Mouse (Mus musculus): ENCODE data around the gene Gart. TPM values are rescaled to one million over a fixed set of nuclear protein-coding genes. Genes with fewer than 3 reads are reported as not detected.

The Gart gene
- total and polyA plus RNA-seq, 3 experiments = 94.0 to 509 (median 417) TPM

- TF ChIP-seq E2F4 (IDR thresholded peaks at IDR 0.05; ENCODE audit: borderline replicate concordance, low read depth, low read length) (no peak), NRF1 (IDR thresholded peaks at IDR 0.05; ENCODE audit: insufficient read depth, low read depth, low read length, poor library complexity, severe bottlenecking) (no peak), CTCF (IDR thresholded peaks at IDR 0.05 in 2 of 3, conservative IDR thresholded peaks at IDR 0.05 in 1 of 3; ENCODE audit: control insufficient read depth in 1 of 3, insufficient read depth in 1 of 3, low read depth in 2 of 3, low read length in 3 of 3, poor library complexity in 1 of 3, severe bottlenecking in 1 of 3) (no peak)
- H3K79me2 ChIP-seq (ENCODE audit: control insufficient read depth, insufficient read depth, low read length, poor library complexity) = peaks cover 81% of the 10 kb centered on the region
- DNase-seq (ENCODE audit: low read depth, low spot score) = no peak
- H3K4me1 ChIP-seq (ENCODE audit: control insufficient read depth in 1 of 2, insufficient read depth in 2 of 2, low read length in 2 of 2) = peaks cover 0 to 5% of the 10 kb centered on the region in 2 experiments; a peak in 3 of 4 replicates
- H3K9ac ChIP-seq (ENCODE audit: control insufficient read depth, low read depth, low read length, poor library complexity, severe bottlenecking) = no peak overlapping the region
- no peaks in the 10 kb centered on the region for H3K27me3 ChIP-seq (ENCODE audit: control insufficient read depth in 1 of 2, insufficient read depth in 2 of 2, low read length in 2 of 2)
- H3K4me3 ChIP-seq (ENCODE audit: control insufficient read depth in 1 of 2, insufficient read depth in 1 of 2, low read depth in 2 of 2, low read length in 2 of 2) = no peak overlapping the region
- H3K9me3 ChIP-seq (replicated peaks; ENCODE audit: insufficient read depth, low read length) = no peaks in the 10 kb centered on the region
- peaks cover 27 to 49% of the 10 kb centered on the region in 2 experiments for H3K36me3 ChIP-seq (ENCODE audit: control insufficient read depth in 1 of 2, insufficient read depth in 2 of 2, low read length in 2 of 2)
- H3K27ac ChIP-seq (ENCODE audit: control insufficient read depth, low read depth, low read length) = no peak overlapping the region
Measured at GRCm38 (mm10) chr16:91652191-91652590, 5.4 kb upstream of the Gart start.

- H3K27me3 ChIP-seq (ENCODE audit: control insufficient read depth in 1 of 2, insufficient read depth in 2 of 2, low read length in 2 of 2) = no peaks in the 10 kb centered on the region
- H3K9me3 ChIP-seq (replicated peaks; ENCODE audit: insufficient read depth, low read length) = no peaks in the 10 kb centered on the region
- TF ChIP-seq ZNF384 (IDR thresholded peaks at IDR 0.05; ENCODE audit: low read depth, low read length) (0 out of 2 replicates have a peak, but pooled peaks have one; percentile 22), MEF2A (IDR thresholded peaks at IDR 0.05; ENCODE audit: extremely low read depth, insufficient replicate concordance, low read depth, low read length, poor library complexity, severe bottlenecking) (no peak), RAD21 (IDR thresholded peaks at IDR 0.05; ENCODE audit: low read depth, low read length) (no peak), CHD1 (IDR thresholded peaks at IDR 0.05; ENCODE audit: low read depth, low read length) (0 out of 2 replicates have a peak, but pooled peaks have one; percentile 22), MAZ (IDR thresholded peaks at IDR 0.05; ENCODE audit: low read depth, low read length) (no peak)
- no peak for DNase-seq (ENCODE audit: low read depth, low spot score)
- peak overlapping the region; percentile 62 for H3K9ac ChIP-seq (ENCODE audit: control insufficient read depth, low read depth, low read length, poor library complexity, severe bottlenecking)
- peaks cover 5% of the 10 kb centered on the region in 2 experiments; a peak in 3 of 4 replicates for H3K4me1 ChIP-seq (ENCODE audit: control insufficient read depth in 1 of 2, insufficient read depth in 2 of 2, low read length in 2 of 2)
- peak overlapping the region; percentile 35 to 95 for H3K4me3 ChIP-seq (ENCODE audit: control insufficient read depth in 1 of 2, insufficient read depth in 1 of 2, low read depth in 2 of 2, low read length in 2 of 2)
- no peak overlapping the region for H3K27ac ChIP-seq (ENCODE audit: control insufficient read depth, low read depth, low read length)
- peaks cover 31 to 37% of the 10 kb centered on the region in 2 experiments for H3K36me3 ChIP-seq (ENCODE audit: control insufficient read depth in 1 of 2, insufficient read depth in 2 of 2, low read length in 2 of 2)
- peaks cover 77% of the 10 kb centered on the region for H3K79me2 ChIP-seq (ENCODE audit: control insufficient read depth, insufficient read depth, low read length, poor library complexity)
Measured at GRCm38 (mm10) chr16:91649781-91650180, 3.0 kb upstream of the Gart start.

- peaks cover 79% of the 10 kb centered on the region for H3K79me2 ChIP-seq (ENCODE audit: control insufficient read depth, insufficient read depth, low read length, poor library complexity)
- H3K9ac ChIP-seq (ENCODE audit: control insufficient read depth, low read depth, low read length, poor library complexity, severe bottlenecking) = peak overlapping the region; percentile 100
- H3K27ac ChIP-seq (ENCODE audit: control insufficient read depth, low read depth, low read length) = no peak overlapping the region
- DNase-seq (ENCODE audit: low read depth, low spot score) = peak; percentile 33
- peaks cover 32 to 36% of the 10 kb centered on the region in 2 experiments for H3K36me3 ChIP-seq (ENCODE audit: control insufficient read depth in 1 of 2, insufficient read depth in 2 of 2, low read length in 2 of 2)
- peaks cover 5 to 10% of the 10 kb centered on the region in 2 experiments; a peak in 3 of 4 replicates for H3K4me1 ChIP-seq (ENCODE audit: control insufficient read depth in 1 of 2, insufficient read depth in 2 of 2, low read length in 2 of 2)
- H3K4me3 ChIP-seq (ENCODE audit: control insufficient read depth in 1 of 2, insufficient read depth in 1 of 2, low read depth in 2 of 2, low read length in 2 of 2) = peak overlapping the region; percentile 62 to 95
- TF ChIP-seq POLR2AphosphoS2 (IDR thresholded peaks at IDR 0.05; ENCODE audit: low read length) (no peak), POLR2A (IDR thresholded peaks at IDR 0.05; ENCODE audit: control insufficient read depth in 1 of 2, insufficient read depth in 1 of 2, low read depth in 1 of 2, low read length in 2 of 2, poor library complexity in 1 of 2) (no peak), MAZ (IDR thresholded peaks at IDR 0.05; ENCODE audit: low read depth, low read length) (no peak), EP300 (IDR thresholded peaks at IDR 0.05; ENCODE audit: low read depth in 1 of 2, low read length in 2 of 2) (no peak), CHD2 (IDR thresholded peaks at IDR 0.05; ENCODE audit: low read length) (no peak), RCOR1 (IDR thresholded peaks at IDR 0.05; ENCODE audit: low read depth, low read length) (no peak), TCF12 (IDR thresholded peaks at IDR 0.05; ENCODE audit: low read depth, low read length) (no peak), RAD21 (IDR thresholded peaks at IDR 0.05; ENCODE audit: low read depth, low read length) (no peak), SMC3 (IDR thresholded peaks at IDR 0.05; ENCODE audit: low read depth, low read length) (no peak), MEF2A (IDR thresholded peaks at IDR 0.05; ENCODE audit: extremely low read depth, insufficient replicate concordance, low read depth, low read length, poor library complexity, severe bottlenecking) (no peak), HCFC1 (IDR thresholded peaks at IDR 0.05; ENCODE audit: low read depth, low read length) (no peak), E2F4 (IDR thresholded peaks at IDR 0.05; ENCODE audit: borderline replicate concordance, low read depth, low read length) (no peak), MYB (IDR thresholded peaks at IDR 0.05; ENCODE audit: low read depth, low read length) (no peak), MAX (IDR thresholded peaks at IDR 0.05; ENCODE audit: low read length) (no peak), ELF1 (IDR thresholded peaks at IDR 0.05; ENCODE audit: low read depth, low read length) (no peak), ETS1 (IDR thresholded peaks at IDR 0.05; ENCODE audit: low read depth, low read length) (no peak)
- no peaks in the 10 kb centered on the region for H3K9me3 ChIP-seq (replicated peaks; ENCODE audit: insufficient read depth, low read length)
- no peaks in the 10 kb centered on the region for H3K27me3 ChIP-seq (ENCODE audit: control insufficient read depth in 1 of 2, insufficient read depth in 2 of 2, low read length in 2 of 2)
Measured at GRCm38 (mm10) chr16:91649246-91649645, 2.5 kb upstream of the Gart start.
